Mouse (Mus musculus): ENCODE measurements around the gene Fam216a.

GRCm38 (mm10) chr5:122379374-122380155, 7.4 kb upstream of the Fam216a start:
- TF ChIP-seq POLR2A (IDR thresholded peaks at IDR 0.05; ENCODE audit: low read depth, low read length) (no peak), CTCF (IDR thresholded peaks at IDR 0.05; ENCODE audit: extremely low read depth, insufficient read length, insufficient replicate concordance, low read depth, low read length) (peak; percentile 81; the same call in 1 of the 2 replicates)
